Mouse (Mus musculus) liver, embryonic 14.5 days (tissue): ENCODE data around the gene Zfp618. TPM values are rescaled to one million over a fixed set of nuclear protein-coding genes. Genes with fewer than 3 reads are reported as not detected.

Experiments used
- ATAC-seq: fragments of 200-750 bp; cut with Nextera tagmentation; 2 replicates; pipeline ENCODE4 v1.8.0; 2017; ENCODE audit warnings: moderate number of reproducible peaks, mild to moderate bottlenecking, moderate library complexity; ENCODE audit not compliant: insufficient read depth
- DNase-seq, 3 experiments: peaks; one replicate each; pipeline ENCODE4 v3.0.0-alpha.2; 2012 to 2013; ENCODE audit warnings: low read depth in 3 of 3, low spot score in 3 of 3
- H3K27ac ChIP-seq: fragments of 300-500 bp; sonication (generic); 2 replicates; pipeline ENCODE4 v1.5.1; 2014; ENCODE audit warnings: moderate library complexity, mild to moderate bottlenecking, control low read depth, inconsistent platforms
- H3K27me3 ChIP-seq: fragments of 300-500 bp; sonication (generic); 2 replicates; pipeline ENCODE4 v1.6.1; 2014; ENCODE audit warnings: mild to moderate bottlenecking, low read length, moderate library complexity; ENCODE audit not compliant: control insufficient read depth, insufficient read depth
- H3K36me3 ChIP-seq: fragments of 300-500 bp; sonication (generic); replicated peaks from 2 replicates; pipeline ENCODE4 v1.6.1; 2014; ENCODE audit warnings: low read depth; ENCODE audit not compliant: control insufficient read depth, insufficient read depth
- H3K4me1 ChIP-seq, 2 experiments: fragments of 200-500 bp in 1 of 2; fragments of 300-500 bp in 1 of 2; sonication (generic) in 1 of 2; replicated peaks; 2 replicates each; pipeline ENCODE4 v1.6.1; 2012 to 2014; ENCODE audit warnings: antibody characterized with exemption in 1 of 2, inconsistent platforms in 1 of 2, low read length in 1 of 2; ENCODE audit not compliant: control insufficient read depth in 2 of 2, insufficient read depth in 2 of 2
- H3K4me2 ChIP-seq: fragments of 300-500 bp; sonication (generic); 2 replicates; pipeline ENCODE4 v1.6.1; 2014; ENCODE audit warnings: low read depth, mild to moderate bottlenecking, control low read depth, moderate library complexity
- H3K4me3 ChIP-seq, 2 experiments: fragments of 200-500 bp in 1 of 2; fragments of 300-500 bp in 1 of 2; sonication (generic) in 1 of 2; 2 replicates each; pipeline ENCODE4 v1.5.1; 2012 to 2014; ENCODE audit warnings: low read depth in 2 of 2, low read length in 2 of 2, mild to moderate bottlenecking in 2 of 2, control low read depth in 1 of 2, inconsistent platforms in 1 of 2, moderate library complexity in 1 of 2; ENCODE audit not compliant: insufficient read depth in 1 of 2
- H3K9ac ChIP-seq: fragments of 300-500 bp; sonication (generic); replicated peaks from 2 replicates; pipeline ENCODE4 v1.6.1; 2014; ENCODE audit warnings: mild to moderate bottlenecking, control low read depth, moderate library complexity
- H3K9me3 ChIP-seq: fragments of 300-500 bp; sonication (generic); 2 replicates; pipeline ENCODE4 v1.6.1; 2016; ENCODE audit warnings: low read length, mixed read lengths; ENCODE audit not compliant: control insufficient read depth
- CTCF ChIP-seq: IDR thresholded peaks from 2 replicates; pipeline ENCODE4 v1.5.1; 2016; ENCODE audit warnings: antibody characterized with exemption, low read depth, control low read depth
- EP300 ChIP-seq: IDR thresholded peaks from 2 replicates; pipeline ENCODE4 v1.6.1; 2016; ENCODE audit warnings: antibody characterized with exemption, low read depth
- WGBS: fragments of 180-500 bp; shearing (Covaris S2); extraction: QIAGEN DNeasy Blood & Tissue Kit; methylation state at CpG from one replicate; pipeline ENCODE4 v1.1.7; 2014; ENCODE audit not compliant: insufficient replicate concordance; 5-methylcytosine and 5-hydroxymethylcytosine counted together
- polyA plus RNA-seq, 2 experiments: library from polyadenylated mRNA; depleted of rRNA in 1 of 2; stranded (reverse) in 1 of 2; unstranded in 1 of 2; fragments of >200 nt; fragmentation: Nextera tagmentation in 1 of 2; extraction: Ambion mirVana in 1 of 2; gene quantifications; 2 replicates each; pipeline versions ENCODE4 v1.2.1 to v1.2.3; 2012 to 2014

Gene Zfp618
- polyA plus RNA-seq, 2 experiments: 1.5 TPM

- Histone ChIP-seq H3K4me1 (no peaks in the 10 kb centered on the region; a peak in 1 of 4 replicates), H3K4me2 (no peak overlapping the region), H3K27me3 (no peaks in the 10 kb centered on the region), H3K27ac (no peak overlapping the region), H3K4me3 (no peak overlapping the region), H3K9me3 (no peaks in the 10 kb centered on the region), H3K9ac (no peak overlapping the region), H3K36me3 (no peaks in the 10 kb centered on the region)
- no peak for DNase-seq
- TF ChIP-seq EP300 (no peak), CTCF (no peak)
- no peak for ATAC-seq
- 66% methylated on average over 4 of the region's 4 CpGs for WGBS
These were observed 98.0 kb downstream of the Zfp618 start for GRCm38 (mm10) chr4:63063360-63063759.

GRCm38 (mm10) chr4:63064911-63065310 is 99.5 kb downstream of the Zfp618 start:
- H3K9ac ChIP-seq: no peak overlapping the region

GRCm38 (mm10) chr4:63066796-63067195 is 101.4 kb downstream of the Zfp618 start:
- 53% methylated on average over 4 of the region's 4 CpGs for WGBS
- ATAC-seq: no peak
- Histone ChIP-seq H3K27ac (no peak overlapping the region), H3K4me2 (no peak overlapping the region), H3K4me1 (peaks cover 0 to 2% of the 10 kb centered on the region in 2 experiments; a peak in 2 of 4 replicates), H3K9me3 (no peaks in the 10 kb centered on the region), H3K9ac (no peak overlapping the region), H3K27me3 (no peaks in the 10 kb centered on the region), H3K36me3 (no peaks in the 10 kb centered on the region), H3K4me3 (no peak overlapping the region)
- DNase-seq: no peak
- TF ChIP-seq CTCF (no peak), EP300 (no peak)

More at GRCm38 (mm10) chr4:63064911-63065310, 99.5 kb downstream of the Zfp618 start:
- ATAC-seq: no peak
- no peak overlapping the region for H3K4me3 ChIP-seq
- H3K4me2 ChIP-seq: no peak overlapping the region
- TF ChIP-seq EP300: no peak
- TF ChIP-seq CTCF: no peak
- H3K36me3 ChIP-seq: no peaks in the 10 kb centered on the region
- H3K9me3 ChIP-seq: no peaks in the 10 kb centered on the region
- no peak for DNase-seq
- no peak overlapping the region for H3K27ac ChIP-seq
- 72% methylated on average over 9 of the region's 9 CpGs for WGBS
- no peaks in the 10 kb centered on the region; a peak in 1 of 4 replicates for H3K4me1 ChIP-seq
- no peaks in the 10 kb centered on the region for H3K27me3 ChIP-seq

GRCm38 (mm10) chr4:63067822-63068221 is 102.4 kb downstream of the Zfp618 start:
- WGBS: 53% methylated on average over 6 of the region's 6 CpGs
- Histone ChIP-seq H3K36me3 (no peaks in the 10 kb centered on the region), H3K4me2 (no peak overlapping the region), H3K27me3 (no peaks in the 10 kb centered on the region), H3K9ac (no peak overlapping the region), H3K9me3 (no peaks in the 10 kb centered on the region), H3K27ac (no peak overlapping the region), H3K4me1 (peaks cover 0 to 6% of the 10 kb centered on the region in 2 experiments; a peak in 2 of 4 replicates), H3K4me3 (no peak overlapping the region)
- ATAC-seq (no peak), DNase-seq (no peak)
- TF ChIP-seq CTCF: no peak
- TF ChIP-seq EP300: no peak

GRCm38 (mm10) chr4:63068499-63069175 is 103.3 kb downstream of the Zfp618 start:
- H3K9me3 ChIP-seq: no peaks in the 10 kb centered on the region
- H3K27ac ChIP-seq: no peak overlapping the region
- TF ChIP-seq CTCF (no peak), EP300 (no peak)
- H3K9ac ChIP-seq: no peak overlapping the region
- whole genome bisulfite sequencing: 65% methylated on average over 12 of the region's 12 CpGs
- DNase-seq (no peak), ATAC-seq (no peak)
- H3K4me1 ChIP-seq: peaks cover 0 to 6% of the 10 kb centered on the region in 2 experiments; a peak in 2 of 4 replicates
- no peaks in the 10 kb centered on the region for H3K36me3 ChIP-seq
- H3K27me3 ChIP-seq: no peaks in the 10 kb centered on the region
- no peak overlapping the region for H3K4me3 ChIP-seq
- H3K4me2 ChIP-seq: no peak overlapping the region
